23 mouse cellular contexts compared by ENCODE assay signal in genomic region chr1:180818000-180818399, GRCm38 (mm10). TPM values are rescaled to one million over a fixed set of nuclear protein-coding genes. Genes with fewer than 3 reads are reported as not detected.
DNase-seq lines count a peak whose midpoint lies in the region; ATAC-seq and TF ChIP-seq lines count a peak whose summit lies in the region.
"Had no signal": no experiment of that assay in that cellular context is flagged by ENCODE, and none has a peak within 500 bp of the region (broad histone marks: within the 10 kb centered on the region; RNA-seq: fewer than 3 reads in every experiment).

No protein-coding gene starts in this region.

- peak; percentile 69 for ATAC-seq in liver, embryonic 11.5 days (replicated peaks; ENCODE audit: low FRiP score)
- ATAC-seq in megakaryocyte-erythroid progenitor cell, adult 5-6 weeks (replicated peaks; ENCODE audit: low FRiP score, low TSS enrichment, poor library complexity, severe bottlenecking) = peak; percentile 25
- ATAC-seq: forebrain, postnatal 0 days; inflammation-experienced regulatory T-cells, adult 6 months; lung, postnatal 0 days; midbrain, embryonic 15.5 days had no signal

- WGBS in bone marrow, adult 2 months = 65% methylated on average over 2 of the region's 2 CpGs
- WGBS in liver, embryonic 11.5 days = 38% methylated on average over 2 of the region's 2 CpGs

- 0 out of 2 replicates have a peak overlapping the region, but pooled peaks have one; percentile 3 for H3K4me2 ChIP-seq in liver, embryonic 11.5 days
- H3K4me2 ChIP-seq: embryonic facial prominence, embryonic 13.5 days; hindbrain, embryonic 12.5 days; limb, embryonic 13.5 days; midbrain, embryonic 15.5 days had no signal

- H3K4me1 ChIP-seq in bone marrow, adult 2 months (ENCODE audit: control insufficient read depth, insufficient read depth, low read length) = peaks cover 5% of the 10 kb centered on the region
- peaks cover 38% of the 10 kb centered on the region for H3K4me1 ChIP-seq in liver, embryonic 11.5 days (replicated peaks; ENCODE audit: control insufficient read depth, insufficient read depth, low read length)

- no peaks in the 10 kb centered on the region for H3K9me3 ChIP-seq in liver, embryonic 11.5 days (ENCODE audit: control insufficient read depth, low read length)
- H3K9me3 ChIP-seq: embryonic facial prominence, embryonic 13.5 days; forebrain, embryonic 10.5 days; hindbrain, embryonic 12.5 days; limb, embryonic 13.5 days; megakaryocyte, embryonic 14.5 days; midbrain, embryonic 15.5 days had no signal

- TF ChIP-seq POLR2A in bone marrow, adult 2 months (IDR thresholded peaks at IDR 0.05; ENCODE audit: borderline replicate concordance, control insufficient read depth, low read depth, low read length) = no peak

- peak overlapping the region; percentile 36 for H3K27ac ChIP-seq in bone marrow, adult 2 months (ENCODE audit: control insufficient read depth, insufficient read depth, low read depth, low read length, poor library complexity)
- H3K27ac ChIP-seq in liver, embryonic 11.5 days (ENCODE audit: low read depth, low read length) = peak overlapping the region; percentile 34
- H3K27ac ChIP-seq: embryonic facial prominence, embryonic 13.5 days; forebrain, embryonic 10.5 days; hindbrain, embryonic 12.5 days; limb, embryonic 13.5 days; midbrain, embryonic 15.5 days had no signal

- H3K9ac ChIP-seq in liver, embryonic 11.5 days (ENCODE audit: low read depth, low read length) = peak overlapping the region; percentile 30
- H3K9ac ChIP-seq: embryonic facial prominence, embryonic 13.5 days; forebrain, postnatal 0 days; hindbrain, embryonic 12.5 days; limb, embryonic 13.5 days; midbrain, embryonic 15.5 days had no signal

- H3K4me3 ChIP-seq in bone marrow, adult 2 months (replicated peaks; ENCODE audit: control insufficient read depth, low read depth, low read length) = no peak overlapping the region
- no peak overlapping the region for H3K4me3 ChIP-seq in liver, embryonic 11.5 days (ENCODE audit: low read depth, low read length)
- H3K4me3 ChIP-seq: embryonic facial prominence, embryonic 13.5 days; forebrain, embryonic 10.5 days; hindbrain, embryonic 12.5 days; limb, embryonic 13.5 days; megakaryocyte, embryonic 14.5 days; midbrain, embryonic 15.5 days; myocyte had no signal

- H3K27me3 ChIP-seq in liver, embryonic 11.5 days (replicated peaks; ENCODE audit: control insufficient read depth, insufficient read depth, low read length) = no peaks in the 10 kb centered on the region
- H3K27me3 ChIP-seq: embryonic facial prominence, embryonic 13.5 days; hindbrain, embryonic 12.5 days; limb, embryonic 13.5 days; megakaryocyte, embryonic 14.5 days; midbrain, embryonic 15.5 days had no signal

- DNase-seq in c-Kit-negative CD71-positive TER-119-positive erythroid progenitor cells, embryonic 14.5 days (ENCODE audit: low read depth, low spot score) = peak; percentile 82
- no peak for DNase-seq in liver, embryonic 11.5 days (ENCODE audit: low spot score)
- no peak for DNase-seq in layer of hippocampus, adult 9-10 months (ENCODE audit: low spot score)
- DNase-seq in layer of hippocampus, adult 8-10 months (ENCODE audit: low spot score in 2 of 2) = no peak
- DNase-seq in left cerebral cortex, adult 11 months (ENCODE audit: low spot score) = no peak
- DNase-seq: cerebellum, postnatal 10 days; forebrain, postnatal 0 days; gastrocnemius, postnatal 36 days; heart, postnatal 14 days; kidney, adult 8-10 months; kidney, postnatal 25 days; right cerebral cortex, postnatal 14 days had no signal

- H3K36me3 ChIP-seq in liver, embryonic 11.5 days (ENCODE audit: control insufficient read depth, insufficient read depth, low read length) = no peaks in the 10 kb centered on the region
- H3K36me3 ChIP-seq: embryonic facial prominence, embryonic 13.5 days; forebrain, embryonic 10.5 days; hindbrain, embryonic 12.5 days; limb, embryonic 13.5 days; midbrain, embryonic 15.5 days had no signal

- TF ChIP-seq CTCF in bone marrow, adult 2 months (IDR thresholded peaks at IDR 0.05; ENCODE audit: control insufficient read depth, insufficient read depth, low read length) = no peak

RNA-seq across cellular contexts. Expression of gene H3f3a, which starts 4.3 kb away (rescaled TPM):
- polyA plus RNA-seq in bone marrow, adult 2 months (2011; ENCODE audit: insufficient read depth, insufficient read length, low replicate concordance, missing spikeins) = 682 and 801 TPM in 2 replicates
- polyA plus RNA-seq in liver, embryonic 11.5 days (2014; fragmentation: Nextera tagmentation; extraction: Ambion mirVana) = 1,897 and 1,996 TPM in 2 replicates
- 737 and 1,041 TPM in 2 replicates for total RNA-seq in megakaryocyte-erythroid progenitor cell, adult 5-6 weeks (2014; fragmentation: Nextera tagmentation)
- 1,518 and 1,745 TPM in 2 replicates for total RNA-seq in megakaryocyte-erythroid progenitor cell, adult 5-6 weeks (2017)
- 100 to 1,000 TPM; 296 to 316 (median 303) TPM for total RNA-seq in layer of hippocampus, adult 8-10 months (2022)

RNA-seq across cellular contexts. Expression of gene Sde2, which starts 32.9 kb away (rescaled TPM):
- polyA plus RNA-seq in bone marrow, adult 2 months (2011; ENCODE audit: insufficient read depth, insufficient read length, low replicate concordance, missing spikeins) = 13.9 and 24.7 TPM in 2 replicates
- polyA plus RNA-seq in liver, embryonic 11.5 days (2014; fragmentation: Nextera tagmentation; extraction: Ambion mirVana) = 49.0 and 49.2 TPM in 2 replicates
- 22.0 and 23.2 TPM in 2 replicates for total RNA-seq in megakaryocyte-erythroid progenitor cell, adult 5-6 weeks (2014; fragmentation: Nextera tagmentation)
- 37.6 and 45.7 TPM in 2 replicates for total RNA-seq in megakaryocyte-erythroid progenitor cell, adult 5-6 weeks (2017)
- 10 to 100 TPM; 22.3 to 24.9 (median 22.6) TPM for total RNA-seq in layer of hippocampus, adult 8-10 months (2022)
